Comparison of ENCODE assay signal across 8 mouse cellular contexts in the genomic region with DNA sequence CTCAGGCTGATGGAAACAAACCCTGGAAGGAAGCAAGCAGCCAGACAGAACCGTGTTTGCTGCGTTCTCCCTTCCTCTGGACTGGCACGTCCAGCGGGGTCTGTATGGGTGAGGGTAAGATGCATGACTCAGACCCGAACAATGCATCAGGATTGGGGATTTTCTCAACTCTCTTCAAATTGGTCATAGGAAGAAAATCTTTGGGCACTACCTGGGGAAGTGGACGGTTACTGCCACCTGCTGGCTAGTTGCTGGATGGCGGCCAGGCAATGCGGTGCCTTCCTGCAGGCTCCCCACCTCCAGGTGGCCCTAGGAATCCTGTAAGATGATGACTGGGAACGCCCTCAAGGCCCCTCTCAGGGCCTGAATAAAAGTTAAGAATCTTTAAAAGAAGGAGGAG. TPM values are rescaled to one million over a fixed set of nuclear protein-coding genes. Genes with fewer than 3 reads are reported as not detected.
DNase-seq lines count a peak whose midpoint lies in the region; ATAC-seq and TF ChIP-seq lines count a peak whose summit lies in the region.

No protein-coding gene starts in this region.

- no peak overlapping the region for H3K9ac ChIP-seq in liver, embryonic 11.5 days (ENCODE audit: low read depth, low read length)
- H3K9ac ChIP-seq in neural tube, embryonic 12.5 days: no peak overlapping the region

- intact Hi-C loops in gastrocnemius, postnatal 14 days (cut with DNase I; ENCODE audit: low total_unique reads): no loop called here

- H3K4me3 ChIP-seq in liver, embryonic 11.5 days (ENCODE audit: low read depth, low read length): no peak overlapping the region
- H3K4me3 ChIP-seq in neural tube, embryonic 12.5 days: no peak overlapping the region
- H3K4me3 ChIP-seq in testis, adult 2 months (ENCODE audit: control insufficient read depth, low read depth, low read length): no peak overlapping the region

- H3K4me1 ChIP-seq in liver, embryonic 11.5 days (replicated peaks; ENCODE audit: control insufficient read depth, insufficient read depth, low read length): no peaks in the 10 kb centered on the region
- no peaks in the 10 kb centered on the region for H3K4me1 ChIP-seq in neural tube, embryonic 12.5 days
- no peaks in the 10 kb centered on the region for H3K4me1 ChIP-seq in testis, adult 2 months (ENCODE audit: control insufficient read depth, insufficient read depth, low read length)

- H3K27me3 ChIP-seq in liver, embryonic 11.5 days (replicated peaks; ENCODE audit: control insufficient read depth, insufficient read depth, low read length): 0 out of 2 replicates have a peak, but pooled peaks cover 3% of the 10 kb centered on the region
- H3K27me3 ChIP-seq in neural tube, embryonic 12.5 days (replicated peaks): no peaks in the 10 kb centered on the region
- H3K27me3 ChIP-seq in testis, adult 2 months (ENCODE audit: control insufficient read depth, insufficient read depth, low read length): no peaks in the 10 kb centered on the region

- TF ChIP-seq CTCF in testis, adult 2 months (IDR thresholded peaks at IDR 0.05; ENCODE audit: control insufficient read depth, insufficient read depth, insufficient replicate concordance, low read depth, low read length): peak; percentile 81; the same call in 1 of the 2 replicates

- WGBS in liver, embryonic 11.5 days: 7% methylated on average over 9 of the region's 9 CpGs
- 6% methylated on average over 9 of the region's 9 CpGs for WGBS in neural tube, embryonic 12.5 days

- no peak for TF ChIP-seq POLR2A in testis, adult 2 months (IDR thresholded peaks at IDR 0.05; ENCODE audit: control insufficient read depth, low read depth, low read length)

- H3K9me3 ChIP-seq in liver, embryonic 11.5 days (ENCODE audit: control insufficient read depth, low read length): no peaks in the 10 kb centered on the region
- peaks cover 3% of the 10 kb centered on the region; the same call in 1 of the 2 replicates for H3K9me3 ChIP-seq in neural tube, embryonic 12.5 days

- ATAC-seq in common myeloid progenitor, adult 5-6 weeks (replicated peaks; ENCODE audit: low read depth, poor library complexity, severe bottlenecking): peak; percentile 82
- ATAC-seq in liver, embryonic 11.5 days (replicated peaks; ENCODE audit: low FRiP score): no peak
- ATAC-seq in neural tube, embryonic 12.5 days (ENCODE audit: low FRiP score, low read depth): peak; percentile 48

- no peak overlapping the region for H3K4me2 ChIP-seq in liver, embryonic 11.5 days
- H3K4me2 ChIP-seq in neural tube, embryonic 12.5 days (replicated peaks): no peak overlapping the region

- DNase-seq in left cerebral cortex, adult 18-20 months (ENCODE audit: low spot score in 2 of 2): peak; percentile 81 to 83
- DNase-seq in left cerebral cortex, adult 11 months (ENCODE audit: low spot score): no peak
- DNase-seq in gastrocnemius, postnatal 14 days: peak; percentile 85
- peak; percentile 65 to 87 for DNase-seq in kidney, adult 8-10 months
- peak; percentile 75 for DNase-seq in liver, embryonic 11.5 days (ENCODE audit: low spot score)

- H3K27ac ChIP-seq in liver, embryonic 11.5 days (ENCODE audit: low read depth, low read length): no peak overlapping the region
- no peak overlapping the region for H3K27ac ChIP-seq in neural tube, embryonic 12.5 days
- H3K27ac ChIP-seq in testis, adult 2 months (ENCODE audit: control insufficient read depth, insufficient read depth, low read depth, low read length): no peak overlapping the region

- H3K36me3 ChIP-seq in liver, embryonic 11.5 days (ENCODE audit: control insufficient read depth, insufficient read depth, low read length): no peaks in the 10 kb centered on the region
- H3K36me3 ChIP-seq in neural tube, embryonic 12.5 days: no peaks in the 10 kb centered on the region
- no peaks in the 10 kb centered on the region for H3K36me3 ChIP-seq in testis, adult 2 months (ENCODE audit: control insufficient read depth, insufficient read depth, low read length)

RNA-seq across cellular contexts. Expression of a gene that starts 6.3 kb away (rescaled TPM):
- total RNA-seq in left cerebral cortex, adult 18-20 months (2021): 10 to 100 TPM; 86.6 to 97.2 TPM
- 46.0 and 55.3 TPM in 2 replicates for total RNA-seq in common myeloid progenitor, adult 5-6 weeks (2017)
- total RNA-seq in gastrocnemius, postnatal 14 days (2021): 100 to 1,000 TPM; 222 to 236 TPM
- 78.5 and 86.6 TPM in 2 replicates for polyA plus RNA-seq in liver, embryonic 11.5 days (2014; fragmentation: Nextera tagmentation; extraction: Ambion mirVana)
- 91.8 and 93.2 TPM in 2 replicates for polyA plus RNA-seq in neural tube, embryonic 12.5 days (2016; fragmentation: Nextera tagmentation; extraction: Ambion mirVana)
- 4.9 and 7.5 TPM in 2 replicates for polyA plus RNA-seq in testis, adult 2 months (2012; rRNA removed)

RNA-seq across cellular contexts. Expression of a gene that starts 38.3 kb away (rescaled TPM):
- under 1 TPM; 0.47 to 0.77 TPM for total RNA-seq in left cerebral cortex, adult 18-20 months (2021)
- total RNA-seq in common myeloid progenitor, adult 5-6 weeks (2017): 24.3 and 26.6 TPM in 2 replicates
- 10 to 100 TPM in 1 of 2 experiments, 1 to 10 TPM in 1; 7.8 to 14.0 TPM for total RNA-seq in gastrocnemius, postnatal 14 days (2021)
- polyA plus RNA-seq in liver, embryonic 11.5 days (2014; fragmentation: Nextera tagmentation; extraction: Ambion mirVana): 1.2 and 1.4 TPM in 2 replicates
- 0.28 and 0.41 TPM in 2 replicates for polyA plus RNA-seq in neural tube, embryonic 12.5 days (2016; fragmentation: Nextera tagmentation; extraction: Ambion mirVana)
- 2.1 and 2.2 TPM in 2 replicates for polyA plus RNA-seq in testis, adult 2 months (2012; rRNA removed)

RNA-seq across cellular contexts. Expression of a gene that starts 58.3 kb away (rescaled TPM):
- total RNA-seq in left cerebral cortex, adult 18-20 months (2021): 10 to 100 TPM; 29.1 to 30.7 TPM
- 71.7 and 72.2 TPM in 2 replicates for total RNA-seq in common myeloid progenitor, adult 5-6 weeks (2017)
- total RNA-seq in gastrocnemius, postnatal 14 days (2021): 1 to 10 TPM; 9.0 to 9.9 TPM
- polyA plus RNA-seq in liver, embryonic 11.5 days (2014; fragmentation: Nextera tagmentation; extraction: Ambion mirVana): 13.9 and 15.9 TPM in 2 replicates
- 14.0 and 15.2 TPM in 2 replicates for polyA plus RNA-seq in neural tube, embryonic 12.5 days (2016; fragmentation: Nextera tagmentation; extraction: Ambion mirVana)
- polyA plus RNA-seq in testis, adult 2 months (2012; rRNA removed): 115 and 137 TPM in 2 replicates

Comparison
In these comparisons a context has a peak if more than half of its experiments do, and no peak if none do; other contexts are left out.
1. RNA of a gene that starts 38.3 kb away (total RNA-seq): 24.3 to 26.6 TPM in common myeloid progenitor, adult 5-6 weeks and 7.8 to 14.0 TPM in gastrocnemius, postnatal 14 days; 0.47 to 0.77 TPM in left cerebral cortex, adult 18-20 months; every median in the first group is over 4 times any median in the second.